Mouse (Mus musculus) myocyte (in vitro differentiated cells): ENCODE results near the gene Sh3tc1.

ENCODE experiments used
- E2F4 ChIP-seq: IDR thresholded peaks from one replicate; pipeline ENCODE4 v1.6.1; 2011; ENCODE audit warnings: mild to moderate bottlenecking, control low read depth, moderate library complexity; ENCODE audit not compliant: insufficient read depth
- MAX ChIP-seq: IDR thresholded peaks from one replicate; pipeline ENCODE4 v1.6.1; 2011; ENCODE audit warnings: low read depth, mild to moderate bottlenecking, control low read depth
- POLR2A ChIP-seq: IDR thresholded peaks from one replicate; pipeline ENCODE4 v1.6.1; 2011; ENCODE audit warnings: low read depth, mild to moderate bottlenecking, control low read depth, moderate library complexity; ENCODE audit not compliant: insufficient read length

DNA sequence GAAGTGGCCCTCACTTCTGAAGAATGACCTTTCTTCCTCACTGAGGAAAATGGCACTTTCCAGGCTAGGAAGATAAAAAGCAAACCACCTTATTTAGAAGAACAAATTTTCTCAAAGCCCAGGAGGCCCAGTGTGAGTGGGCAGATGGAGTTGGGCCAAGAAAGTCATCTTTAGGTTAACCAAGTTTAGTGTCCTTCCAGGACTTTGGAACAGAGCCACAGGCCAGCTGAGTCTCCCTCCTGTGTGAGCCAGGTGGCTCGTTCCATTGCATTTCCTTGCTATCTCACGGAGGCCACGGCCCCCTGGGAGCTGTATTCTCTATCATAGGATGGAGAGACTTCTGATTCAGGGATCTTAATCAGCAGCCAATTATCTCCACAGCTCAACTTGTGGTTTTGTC is 28.9 kb downstream of the Sh3tc1 start:
- TF ChIP-seq POLR2A (no peak), MAX (no peak), E2F4 (no peak)
